Mouse (Mus musculus): ENCODE results near the gene Sphk1. TPM values are rescaled to one million over a fixed set of nuclear protein-coding genes. Genes with fewer than 3 reads are reported as not detected.

The Sphk1 gene
- polyA plus RNA-seq, 1 experiment from 2014 or later, result 8.1 TPM

DNA sequence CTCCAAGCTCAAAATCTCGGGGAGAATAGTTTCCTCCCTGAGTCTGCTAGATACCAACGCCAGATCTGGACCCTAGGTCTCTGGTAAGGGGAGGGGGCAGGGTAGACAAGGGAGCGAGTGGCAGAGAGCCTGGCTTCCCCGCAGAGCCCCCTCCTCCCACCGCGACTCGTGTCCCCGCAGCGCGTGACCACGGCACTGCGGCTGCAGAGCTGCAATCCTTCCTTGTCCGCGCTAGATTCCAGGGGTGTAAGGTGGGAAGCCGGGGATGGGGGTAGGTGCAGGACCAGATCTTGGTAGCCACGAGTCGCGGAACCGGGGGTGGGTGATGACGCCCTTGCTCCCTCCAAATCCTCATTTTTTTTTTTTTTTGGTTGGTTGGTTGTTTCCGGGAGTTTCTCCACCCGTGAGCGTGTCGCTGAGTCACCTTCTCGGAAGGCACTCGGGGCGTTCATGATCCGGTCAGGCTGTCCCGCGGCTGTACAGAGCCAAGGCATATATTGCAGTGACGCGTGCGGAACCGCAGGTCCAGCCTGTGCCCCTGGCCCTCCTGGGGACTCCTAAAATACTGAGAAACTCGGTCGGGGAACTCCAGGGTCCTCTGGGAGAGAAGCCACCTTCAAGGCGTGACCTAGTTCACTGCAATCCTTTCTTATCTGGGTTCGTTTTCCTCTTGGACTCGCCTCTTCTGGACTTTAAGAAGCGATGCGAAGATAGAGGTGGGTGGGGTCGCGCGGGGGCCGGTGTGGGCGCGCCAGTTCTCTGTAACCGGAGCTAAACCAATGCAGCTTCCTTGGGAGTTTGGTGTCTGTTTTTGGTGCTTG is 856 bp downstream of the Sphk1 start:
- peaks cover 27% of the 10 kb centered on the region for H3K4me1 ChIP-seq (replicated peaks; ENCODE audit: control insufficient read depth, insufficient read depth, low read length)
- H3K27me3 ChIP-seq (ENCODE audit: control insufficient read depth, insufficient read depth, low read length), result peaks cover 34% of the 10 kb centered on the region
- peak overlapping the region; percentile 46 for H3K4me3 ChIP-seq (ENCODE audit: low read depth, low read length)
- H3K9me3 ChIP-seq (ENCODE audit: control insufficient read depth, low read length), result no peaks in the 10 kb centered on the region
- 0 out of 2 replicates have a peak overlapping the region, but pooled peaks have one; percentile 8 for H3K27ac ChIP-seq (ENCODE audit: low read depth, low read length)
- 3% methylated on average over 48 of the region's 48 CpGs for WGBS
- H3K9ac ChIP-seq (ENCODE audit: low read depth, low read length), result peak overlapping the region; percentile 3; the same call in 1 of the 2 replicates
- H3K4me2 ChIP-seq (replicated peaks; ENCODE audit: low read depth, low read length), result peak overlapping the region; percentile 77
- DNase-seq (ENCODE audit: low spot score), result peak; percentile 55
- H3K36me3 ChIP-seq (ENCODE audit: control insufficient read depth, insufficient read depth, low read length), result no peaks in the 10 kb centered on the region
- no peak for ATAC-seq (ENCODE audit: low FRiP score)

DNA sequence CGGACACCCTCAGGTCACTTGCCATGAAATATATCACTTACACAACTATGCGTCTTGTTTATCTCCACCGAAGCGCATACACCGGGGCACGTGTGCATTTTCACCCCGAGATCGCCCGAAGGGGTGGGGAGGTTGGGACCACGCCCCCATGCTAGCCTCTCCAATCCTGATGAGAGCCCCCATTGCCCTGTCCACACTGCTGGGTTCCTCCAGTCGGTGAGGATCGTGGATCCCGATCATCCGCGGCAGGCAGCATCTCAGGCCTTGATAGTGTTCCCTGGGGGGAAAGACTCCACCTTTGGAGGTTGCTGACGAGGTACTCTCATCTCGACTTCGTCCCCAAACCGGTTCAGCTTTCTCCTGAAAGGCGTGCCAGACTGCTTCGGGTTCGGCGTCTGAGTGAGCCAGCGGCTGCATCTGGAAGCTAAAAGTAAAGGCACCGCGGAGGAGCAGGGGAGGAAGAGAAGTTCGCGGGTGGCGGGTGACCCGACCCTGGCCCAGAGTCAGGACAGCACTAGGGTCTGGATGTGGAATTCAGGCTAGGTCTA is 1.6 kb downstream of the Sphk1 start:
- WGBS, result under 1% methylated on average over 30 of the region's 30 CpGs
- DNase-seq (ENCODE audit: low spot score), result peak; percentile 63
- H3K27me3 ChIP-seq (ENCODE audit: control insufficient read depth, insufficient read depth, low read length), result peaks cover 34% of the 10 kb centered on the region

GRCm38 (mm10) chr11:116532810-116533338 is 2.1 kb downstream of the Sphk1 start:
- DNase-seq (ENCODE audit: low spot score), result peak; percentile 75
- peak; percentile 28; the same call in 1 of the 2 replicates for ATAC-seq (ENCODE audit: low FRiP score)
- H3K27me3 ChIP-seq (ENCODE audit: control insufficient read depth, insufficient read depth, low read length), result peaks cover 34% of the 10 kb centered on the region
- H3K27ac ChIP-seq (ENCODE audit: low read depth, low read length), result no peak overlapping the region
- H3K36me3 ChIP-seq (ENCODE audit: control insufficient read depth, insufficient read depth, low read length), result no peaks in the 10 kb centered on the region
- H3K9me3 ChIP-seq (ENCODE audit: control insufficient read depth, low read length), result no peaks in the 10 kb centered on the region
- H3K4me2 ChIP-seq (replicated peaks; ENCODE audit: low read depth, low read length), result peak overlapping the region; percentile 77
- peaks cover 27% of the 10 kb centered on the region for H3K4me1 ChIP-seq (replicated peaks; ENCODE audit: control insufficient read depth, insufficient read depth, low read length)
- H3K9ac ChIP-seq (ENCODE audit: low read depth, low read length), result peak overlapping the region; percentile 39; the same call in 1 of the 2 replicates
- under 1% methylated on average over 47 of the region's 50 CpGs for WGBS
- peak overlapping the region; percentile 46 for H3K4me3 ChIP-seq (ENCODE audit: low read depth, low read length)

More for the DNA sequence above, 1.6 kb downstream of the Sphk1 start:
- Histone ChIP-seq H3K4me3 (ENCODE audit: low read depth, low read length) (peak overlapping the region; percentile 46), H3K36me3 (ENCODE audit: control insufficient read depth, insufficient read depth, low read length) (no peaks in the 10 kb centered on the region), H3K9me3 (ENCODE audit: control insufficient read depth, low read length) (no peaks in the 10 kb centered on the region), H3K4me1 (replicated peaks; ENCODE audit: control insufficient read depth, insufficient read depth, low read length) (peaks cover 27% of the 10 kb centered on the region), H3K4me2 (replicated peaks; ENCODE audit: low read depth, low read length) (peak overlapping the region; percentile 77), H3K27ac (ENCODE audit: low read depth, low read length) (no peak overlapping the region), H3K9ac (ENCODE audit: low read depth, low read length) (peak overlapping the region; percentile 39; the same call in 1 of the 2 replicates)
- no peak for ATAC-seq (ENCODE audit: low FRiP score)

DNA sequence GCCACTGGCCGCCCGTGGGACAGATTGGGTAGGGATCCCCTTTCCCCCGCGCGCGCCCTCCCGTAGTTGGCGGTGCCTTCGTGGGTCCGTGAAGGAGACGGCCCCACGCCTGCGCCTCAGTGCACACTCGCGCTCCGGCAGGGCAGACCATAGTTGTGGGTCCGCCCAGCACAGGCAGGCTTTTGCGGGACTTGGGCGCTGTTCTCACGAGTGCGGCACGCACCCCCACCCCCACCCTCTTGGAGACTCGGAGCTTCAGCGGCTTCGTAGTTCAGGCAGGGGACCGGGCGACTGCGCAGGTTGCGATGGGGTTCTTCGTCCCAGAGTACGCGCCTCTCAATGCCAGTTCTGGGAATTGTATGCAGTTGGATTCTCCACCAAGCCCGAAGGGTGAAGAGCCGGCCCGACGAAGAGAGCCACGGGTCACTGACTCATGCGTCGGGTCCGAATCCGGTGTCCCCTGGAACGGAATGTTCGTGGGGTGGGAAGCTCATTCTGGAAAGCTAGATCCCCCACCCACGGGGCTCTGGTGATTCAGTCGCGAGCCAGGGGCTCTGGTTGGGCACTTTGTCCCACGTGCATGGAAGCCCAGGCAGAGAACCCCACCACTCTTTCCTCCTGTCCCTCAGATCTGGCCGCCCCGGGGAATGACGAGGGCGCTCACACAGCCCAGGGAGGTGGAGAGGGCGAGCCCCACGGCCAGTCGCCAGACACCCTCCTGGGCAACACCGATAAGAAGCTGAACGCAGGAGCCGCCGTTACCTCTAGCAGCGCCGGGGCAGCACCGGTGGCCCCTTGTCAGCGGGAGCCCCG is 2.8 kb downstream of the Sphk1 start:
- peak overlapping the region; percentile 77 for H3K4me2 ChIP-seq (replicated peaks; ENCODE audit: low read depth, low read length)
- no peak overlapping the region for H3K27ac ChIP-seq (ENCODE audit: low read depth, low read length)
- peak overlapping the region; percentile 39; the same call in 1 of the 2 replicates for H3K9ac ChIP-seq (ENCODE audit: low read depth, low read length)
- no peaks in the 10 kb centered on the region for H3K36me3 ChIP-seq (ENCODE audit: control insufficient read depth, insufficient read depth, low read length)
- H3K9me3 ChIP-seq (ENCODE audit: control insufficient read depth, low read length), result no peaks in the 10 kb centered on the region
- H3K27me3 ChIP-seq (ENCODE audit: control insufficient read depth, insufficient read depth, low read length), result peaks cover 34% of the 10 kb centered on the region
- DNase-seq (ENCODE audit: low spot score), result peak; percentile 56
- WGBS, result 1% methylated on average over 54 of the region's 63 CpGs
- peaks cover 27% of the 10 kb centered on the region for H3K4me1 ChIP-seq (replicated peaks; ENCODE audit: control insufficient read depth, insufficient read depth, low read length)
- peak overlapping the region; percentile 46 for H3K4me3 ChIP-seq (ENCODE audit: low read depth, low read length)
- peak; percentile 31; the same call in 1 of the 2 replicates for ATAC-seq (ENCODE audit: low FRiP score)

DNA sequence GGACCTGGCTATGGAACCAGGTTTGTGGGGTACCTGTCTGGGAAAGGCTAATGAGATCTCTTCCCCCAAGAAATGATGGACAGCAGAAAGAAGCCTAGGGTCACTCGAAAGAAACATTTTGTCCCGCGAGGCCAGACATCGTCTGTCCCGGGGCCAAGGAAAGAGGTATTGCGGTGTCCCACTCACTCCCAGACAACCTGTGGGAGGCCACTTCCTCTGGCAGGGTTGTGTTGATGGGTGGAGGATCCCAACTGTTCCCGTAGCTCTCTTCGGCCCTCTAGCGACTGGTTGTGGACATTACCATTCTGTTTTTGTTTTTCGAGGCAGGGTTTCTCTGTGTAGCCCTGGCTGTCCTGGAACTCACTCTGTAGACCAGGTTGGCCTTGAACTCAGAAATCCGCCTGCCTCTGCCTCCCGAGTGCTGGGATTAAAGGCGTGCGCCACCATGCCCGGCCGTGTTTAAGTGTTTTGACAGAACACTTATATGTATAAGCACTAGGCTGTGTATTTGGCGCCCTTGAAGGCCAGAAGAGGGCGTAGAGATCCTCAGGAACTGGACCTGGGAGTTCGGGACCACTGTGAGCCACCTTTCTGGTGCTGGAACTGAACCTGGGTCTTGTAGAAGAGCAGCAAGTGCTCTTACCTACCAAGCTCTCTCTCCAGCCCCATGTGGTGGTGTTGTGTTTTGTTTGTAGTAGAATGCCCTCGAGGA is 3.6 kb downstream of the Sphk1 start:
- Histone ChIP-seq H3K27ac (ENCODE audit: low read depth, low read length) (no peak overlapping the region), H3K4me2 (replicated peaks; ENCODE audit: low read depth, low read length) (peak overlapping the region; percentile 77), H3K27me3 (ENCODE audit: control insufficient read depth, insufficient read depth, low read length) (peaks cover 34% of the 10 kb centered on the region), H3K9ac (ENCODE audit: low read depth, low read length) (0 out of 2 replicates have a peak overlapping the region, but pooled peaks have one; percentile 1), H3K4me1 (replicated peaks; ENCODE audit: control insufficient read depth, insufficient read depth, low read length) (peaks cover 27% of the 10 kb centered on the region), H3K36me3 (ENCODE audit: control insufficient read depth, insufficient read depth, low read length) (peaks cover under 1% of the 10 kb centered on the region; the same call in 1 of the 2 replicates), H3K4me3 (ENCODE audit: low read depth, low read length) (peak overlapping the region; percentile 46; the same call in 1 of the 2 replicates), H3K9me3 (ENCODE audit: control insufficient read depth, low read length) (no peaks in the 10 kb centered on the region)
- DNase-seq (ENCODE audit: low spot score) (peak; percentile 87), ATAC-seq (ENCODE audit: low FRiP score) (peak; percentile 39; the same call in 1 of the 2 replicates)
- WGBS, result 20% methylated on average over 20 of the region's 20 CpGs

GRCm38 (mm10) chr11:116536685-116537084 is 6.0 kb downstream of the Sphk1 start:
- H3K27me3 ChIP-seq (ENCODE audit: control insufficient read depth, insufficient read depth, low read length), result peaks cover 24% of the 10 kb centered on the region
- peaks cover 21% of the 10 kb centered on the region for H3K4me1 ChIP-seq (replicated peaks; ENCODE audit: control insufficient read depth, insufficient read depth, low read length)
- DNase-seq (ENCODE audit: low spot score), result no peak
- no peak overlapping the region for H3K9ac ChIP-seq (ENCODE audit: low read depth, low read length)
- no peaks in the 10 kb centered on the region for H3K9me3 ChIP-seq (ENCODE audit: control insufficient read depth, low read length)
- ATAC-seq (ENCODE audit: low FRiP score), result no peak
- H3K27ac ChIP-seq (ENCODE audit: low read depth, low read length), result no peak overlapping the region
- 92% methylated on average over 7 of the region's 7 CpGs for WGBS
- no peak overlapping the region for H3K4me3 ChIP-seq (ENCODE audit: low read depth, low read length)
- H3K4me2 ChIP-seq (replicated peaks; ENCODE audit: low read depth, low read length), result no peak overlapping the region
- H3K36me3 ChIP-seq (ENCODE audit: control insufficient read depth, insufficient read depth, low read length), result peaks cover 14% of the 10 kb centered on the region; the same call in 1 of the 2 replicates

DNA sequence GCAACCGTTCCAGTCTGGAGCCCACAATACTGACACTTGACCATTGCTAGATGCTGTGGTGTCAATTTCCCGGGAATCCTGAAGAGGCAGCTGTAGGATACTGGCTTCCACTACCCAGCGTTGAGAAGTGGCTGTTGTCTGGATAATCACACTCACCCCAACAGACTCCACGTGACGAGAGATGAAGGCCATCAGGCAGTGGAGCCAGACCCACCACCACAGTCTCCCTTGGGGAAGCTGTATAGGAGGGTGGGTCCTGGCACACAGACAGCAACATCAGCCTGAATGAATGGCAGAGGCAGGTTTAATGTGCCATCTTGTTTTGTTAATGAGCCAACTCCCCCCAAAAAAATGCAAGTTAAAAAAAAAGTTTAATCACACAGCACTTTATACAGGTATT is 6.7 kb downstream of the Sphk1 start:
- no peak for ATAC-seq (ENCODE audit: low FRiP score)
- no peak for DNase-seq (ENCODE audit: low spot score)
- 75% methylated on average over 5 of the region's 5 CpGs for WGBS
- H3K4me1 ChIP-seq (replicated peaks; ENCODE audit: control insufficient read depth, insufficient read depth, low read length), result peaks cover 15% of the 10 kb centered on the region
- H3K9ac ChIP-seq (ENCODE audit: low read depth, low read length), result no peak overlapping the region
- H3K9me3 ChIP-seq (ENCODE audit: control insufficient read depth, low read length), result no peaks in the 10 kb centered on the region
- H3K4me2 ChIP-seq (replicated peaks; ENCODE audit: low read depth, low read length), result no peak overlapping the region
- H3K27me3 ChIP-seq (ENCODE audit: control insufficient read depth, insufficient read depth, low read length), result peaks cover 17% of the 10 kb centered on the region
- no peak overlapping the region for H3K27ac ChIP-seq (ENCODE audit: low read depth, low read length)
- H3K4me3 ChIP-seq (ENCODE audit: low read depth, low read length), result no peak overlapping the region
- peaks cover 14% of the 10 kb centered on the region; the same call in 1 of the 2 replicates for H3K36me3 ChIP-seq (ENCODE audit: control insufficient read depth, insufficient read depth, low read length)
